Mouse (Mus musculus): ENCODE results near the gene Snrnp35. TPM values are rescaled to one million over a fixed set of nuclear protein-coding genes. Genes with fewer than 3 reads are reported as not detected.
"Not testable (repeated sequence)": the region's sequence is repeated elsewhere in the genome, so short reads cannot be mapped to it uniquely, and the experiment has no call there.

Snrnp35 gene
- polyA plus RNA-seq, 1 experiment from 2014 or later: 23.6 TPM

DNA sequence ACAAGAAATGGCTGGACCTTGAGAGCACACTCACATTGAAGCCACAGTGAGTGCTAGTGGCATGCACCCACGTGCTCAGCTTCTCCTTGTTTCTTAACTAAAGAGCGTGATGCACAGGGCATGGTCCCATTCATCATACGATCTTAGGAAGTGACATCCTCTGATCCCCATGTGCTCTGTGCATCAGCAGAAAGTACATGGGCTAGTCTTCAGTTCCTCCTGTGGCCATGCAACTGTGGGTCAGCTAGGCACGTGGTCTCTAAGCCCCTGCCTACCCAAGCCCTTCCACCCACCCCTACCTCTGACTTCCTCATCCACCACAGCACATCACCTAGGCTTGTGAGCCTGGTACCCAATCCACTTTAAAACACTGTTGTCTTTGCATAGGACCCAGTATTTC is 9.7 kb downstream of the Snrnp35 start:
- no peak overlapping the region for H3K27ac ChIP-seq
- H3K4me2 ChIP-seq: no peak overlapping the region
- no peak overlapping the region for H3K9ac ChIP-seq
- no peak overlapping the region for H3K4me3 ChIP-seq
- H3K4me1 ChIP-seq: no peaks in the 10 kb centered on the region
- H3K9me3 ChIP-seq: no peaks in the 10 kb centered on the region
- peaks cover 74% of the 10 kb centered on the region for H3K36me3 ChIP-seq
- no peak for ATAC-seq (ENCODE audit: insufficient number of reproducible peaks, low FRiP score, low TSS enrichment, low read depth)
- 89% methylated on average over 4 of the region's 4 CpGs for WGBS
- no peaks in the 10 kb centered on the region for H3K27me3 ChIP-seq

DNA sequence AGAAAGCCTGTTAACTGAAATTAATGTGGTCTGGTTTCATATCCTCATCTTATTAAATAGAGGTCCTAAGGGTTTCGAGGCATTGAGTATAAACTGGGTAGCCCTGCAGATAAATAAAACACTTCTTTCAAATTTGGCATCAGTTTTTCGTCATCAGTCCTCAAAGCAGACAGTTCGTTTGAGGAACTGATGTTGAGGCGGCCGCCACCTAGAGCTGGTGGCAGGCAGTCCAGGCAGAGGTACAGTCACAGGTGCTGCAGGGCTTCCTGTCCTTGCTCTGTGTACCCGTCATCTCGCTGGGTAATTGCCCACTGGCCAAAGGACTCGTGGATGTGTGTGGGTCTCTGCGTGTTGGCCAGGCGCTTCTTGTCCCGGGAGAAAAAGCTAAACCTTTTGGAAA is 10.5 kb downstream of the Snrnp35 start:
- H3K36me3 ChIP-seq: peaks cover 82% of the 10 kb centered on the region

DNA sequence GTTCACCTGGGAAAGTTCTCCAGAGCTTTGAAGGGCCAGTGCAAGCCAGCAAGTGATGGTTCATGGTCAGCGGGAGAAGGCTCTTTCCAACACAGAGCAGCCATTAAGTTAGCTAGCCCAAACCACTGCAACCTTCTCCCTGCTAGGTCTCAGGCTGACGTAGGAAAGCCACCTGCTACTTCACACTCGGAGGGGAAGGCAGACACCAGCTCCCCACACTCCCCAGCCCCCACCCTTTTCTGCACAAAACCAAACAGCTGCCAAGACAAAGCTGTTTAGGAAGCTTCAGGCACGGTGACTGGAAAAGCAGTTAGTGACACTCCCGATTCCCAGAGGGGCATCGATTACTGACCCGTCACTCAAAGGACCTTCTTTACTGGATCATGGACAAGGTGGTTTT is 12.6 kb downstream of the Snrnp35 start:
- WGBS: 76% methylated on average over 7 of the region's 7 CpGs
- H3K9me3 ChIP-seq: no peaks in the 10 kb centered on the region
- H3K36me3 ChIP-seq: peaks cover 86% of the 10 kb centered on the region
- H3K9ac ChIP-seq: no peak overlapping the region
- no peaks in the 10 kb centered on the region for H3K4me1 ChIP-seq
- ATAC-seq (ENCODE audit: insufficient number of reproducible peaks, low FRiP score, low TSS enrichment, low read depth): no peak
- H3K27ac ChIP-seq: no peak overlapping the region
- H3K4me2 ChIP-seq: no peak overlapping the region
- H3K27me3 ChIP-seq: no peaks in the 10 kb centered on the region
- no peak overlapping the region for H3K4me3 ChIP-seq

More for the DNA sequence above, 10.5 kb downstream of the Snrnp35 start:
- H3K4me2 ChIP-seq: no peak overlapping the region
- 81% methylated on average over 11 of the region's 11 CpGs for WGBS
- H3K27ac ChIP-seq: no peak overlapping the region
- H3K4me3 ChIP-seq: no peak overlapping the region
- H3K9me3 ChIP-seq: no peaks in the 10 kb centered on the region
- H3K27me3 ChIP-seq: no peaks in the 10 kb centered on the region
- H3K9ac ChIP-seq: no peak overlapping the region
- no peak for ATAC-seq (ENCODE audit: insufficient number of reproducible peaks, low FRiP score, low TSS enrichment, low read depth)
- no peaks in the 10 kb centered on the region for H3K4me1 ChIP-seq

DNA sequence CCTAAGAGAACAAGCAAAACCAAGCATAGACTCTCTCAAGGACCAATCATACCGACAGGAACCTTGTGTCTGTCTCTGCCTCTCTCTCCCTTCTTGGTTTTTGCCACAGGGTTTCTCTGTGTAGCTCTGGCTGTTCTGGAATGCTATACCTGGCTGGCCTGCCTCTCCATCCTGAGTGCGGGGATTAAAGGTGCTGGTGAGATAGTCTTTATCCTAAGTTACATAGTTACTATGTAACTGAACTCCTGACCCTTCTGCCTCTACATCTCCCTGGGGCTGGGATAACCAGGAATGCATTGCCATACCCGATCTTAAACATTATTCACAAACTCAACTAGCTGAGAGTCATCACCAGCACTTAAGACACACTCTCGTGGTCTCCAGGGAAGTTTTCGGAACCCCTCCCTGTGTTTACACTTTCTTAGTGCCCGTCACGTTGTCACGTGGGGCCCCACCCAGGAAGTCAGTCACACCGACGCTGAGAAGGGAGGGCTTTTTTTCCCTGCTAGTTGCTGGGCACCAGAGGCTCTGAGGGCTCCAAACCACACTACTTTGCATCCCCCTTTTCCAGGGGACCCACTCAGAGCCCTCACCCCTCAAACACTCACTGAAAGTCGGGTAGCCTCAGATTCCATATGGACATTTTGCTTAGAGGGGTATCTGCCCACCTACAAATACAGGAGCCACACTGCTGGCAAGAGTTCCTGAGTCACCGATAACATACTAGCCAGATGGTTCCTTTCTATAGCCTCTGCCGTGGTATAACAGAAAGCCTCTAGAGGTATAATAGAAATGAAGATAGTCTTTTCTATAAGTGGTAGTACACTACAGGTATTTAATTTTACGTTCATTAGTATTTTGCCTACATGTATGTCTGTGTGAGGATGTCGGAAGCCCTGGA is 13.9 kb downstream of the Snrnp35 start:
- H3K36me3 ChIP-seq: peaks cover 86% of the 10 kb centered on the region
- no peaks in the 10 kb centered on the region for H3K4me1 ChIP-seq
- 71% methylated on average over 15 of the region's 15 CpGs for WGBS
- ATAC-seq (ENCODE audit: insufficient number of reproducible peaks, low FRiP score, low TSS enrichment, low read depth): no peak
- H3K27me3 ChIP-seq: no peaks in the 10 kb centered on the region
- H3K9me3 ChIP-seq: no peaks in the 10 kb centered on the region
- H3K9ac ChIP-seq: no peak overlapping the region
- H3K4me2 ChIP-seq: no peak overlapping the region
- no peak overlapping the region for H3K4me3 ChIP-seq
- H3K27ac ChIP-seq: no peak overlapping the region

DNA sequence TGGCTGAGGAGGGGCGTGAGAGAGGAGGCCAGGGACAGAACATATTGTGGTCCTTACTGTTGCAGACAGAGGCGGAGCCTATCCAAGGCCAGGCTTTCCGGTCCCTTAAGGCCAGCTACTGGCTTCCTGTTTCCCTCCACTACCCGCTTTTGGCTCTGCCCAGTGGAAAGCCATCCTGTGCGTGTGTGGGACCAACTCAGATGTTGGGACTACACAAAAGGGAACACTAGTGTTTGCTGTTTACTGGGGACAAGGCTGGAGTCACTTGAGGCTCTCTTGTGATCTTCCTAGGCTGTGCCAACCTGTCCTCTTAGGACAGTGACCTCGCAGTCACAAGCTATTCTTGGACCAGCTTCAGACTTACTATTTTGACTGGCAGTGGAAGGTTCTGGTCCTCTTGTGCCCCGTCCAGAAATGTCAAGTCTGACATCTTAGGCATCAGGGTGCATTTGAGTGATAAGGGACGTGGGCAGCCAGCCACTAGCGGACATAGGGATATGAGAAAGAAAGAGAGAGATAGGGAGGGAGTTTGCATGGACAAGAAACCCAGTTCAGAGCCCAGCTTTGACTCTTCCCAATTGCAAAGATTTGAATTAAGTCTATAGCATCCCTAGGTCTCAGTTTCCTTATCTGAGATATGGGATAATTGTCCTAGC is 15.4 kb downstream of the Snrnp35 start:
- ATAC-seq (ENCODE audit: insufficient number of reproducible peaks, low FRiP score, low TSS enrichment, low read depth): no peak
- Histone ChIP-seq H3K4me1 (no peaks in the 10 kb centered on the region), H3K36me3 (peaks cover 86% of the 10 kb centered on the region), H3K27ac (peak overlapping the region; percentile 30; the same call in 1 of the 2 replicates), H3K4me3 (no peak overlapping the region), H3K4me2 (no peak overlapping the region), H3K9me3 (no peaks in the 10 kb centered on the region), H3K9ac (no peak overlapping the region), H3K27me3 (no peaks in the 10 kb centered on the region)
- 68% methylated on average over 9 of the region's 9 CpGs for WGBS

DNA sequence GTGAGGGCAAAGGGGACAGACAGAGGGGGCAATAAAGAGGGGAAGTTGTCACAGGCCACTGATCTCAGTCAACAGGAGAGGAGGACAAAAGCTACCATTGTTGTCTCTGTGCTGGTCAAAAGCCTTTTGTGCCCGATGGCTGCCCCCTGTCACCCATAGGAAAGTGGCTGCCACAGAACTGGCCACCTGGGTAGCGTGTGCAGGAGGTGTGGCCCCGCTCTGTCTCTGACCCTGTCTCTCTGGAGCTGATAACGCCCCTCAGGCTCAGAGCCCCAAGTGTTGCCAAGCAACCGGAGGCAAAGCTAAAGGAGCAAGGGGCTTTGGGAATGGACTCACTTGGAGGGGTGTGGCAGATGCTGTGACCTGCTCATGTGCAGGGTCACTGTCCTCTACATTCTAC is 16.1 kb downstream of the Snrnp35 start:
- Histone ChIP-seq H3K4me2 (no peak overlapping the region), H3K27me3 (no peaks in the 10 kb centered on the region), H3K27ac (no peak overlapping the region), H3K9ac (no peak overlapping the region), H3K4me1 (no peaks in the 10 kb centered on the region), H3K36me3 (peaks cover 86% of the 10 kb centered on the region), H3K9me3 (no peaks in the 10 kb centered on the region), H3K4me3 (no peak overlapping the region)
- WGBS: 68% methylated on average over 5 of the region's 5 CpGs
- no peak for ATAC-seq (ENCODE audit: insufficient number of reproducible peaks, low FRiP score, low TSS enrichment, low read depth)

DNA sequence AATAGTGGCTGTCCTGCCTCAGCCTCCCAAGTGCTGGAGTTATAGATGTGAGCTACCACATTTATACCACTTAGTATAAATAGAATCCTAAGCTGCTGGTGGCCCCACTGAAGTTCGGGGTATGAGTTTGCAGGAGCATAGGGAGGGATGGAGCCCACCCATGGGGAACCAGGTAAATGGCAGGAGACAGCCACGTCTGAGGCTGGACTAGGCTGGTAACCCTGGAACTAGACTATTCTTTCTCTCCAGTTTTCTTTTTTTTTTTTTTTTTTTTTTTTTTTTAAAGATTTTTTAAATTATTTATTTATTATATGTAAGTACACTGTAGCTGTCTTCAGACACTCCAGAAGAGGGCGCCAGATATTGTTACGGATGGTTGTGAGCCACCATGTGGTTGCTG is 17.1 kb downstream of the Snrnp35 start:
- H3K9ac ChIP-seq; ATAC-seq (ENCODE audit: insufficient number of reproducible peaks, low FRiP score, low TSS enrichment, low read depth); H3K27me3 ChIP-seq; H3K4me1 ChIP-seq; H3K4me2 ChIP-seq; H3K4me3 ChIP-seq; H3K27ac ChIP-seq; H3K9me3 ChIP-seq: not testable (repeated sequence)
- peaks cover 80% of the 10 kb centered on the region for H3K36me3 ChIP-seq
- 79% methylated on average over 4 of the region's 4 CpGs for WGBS

DNA sequence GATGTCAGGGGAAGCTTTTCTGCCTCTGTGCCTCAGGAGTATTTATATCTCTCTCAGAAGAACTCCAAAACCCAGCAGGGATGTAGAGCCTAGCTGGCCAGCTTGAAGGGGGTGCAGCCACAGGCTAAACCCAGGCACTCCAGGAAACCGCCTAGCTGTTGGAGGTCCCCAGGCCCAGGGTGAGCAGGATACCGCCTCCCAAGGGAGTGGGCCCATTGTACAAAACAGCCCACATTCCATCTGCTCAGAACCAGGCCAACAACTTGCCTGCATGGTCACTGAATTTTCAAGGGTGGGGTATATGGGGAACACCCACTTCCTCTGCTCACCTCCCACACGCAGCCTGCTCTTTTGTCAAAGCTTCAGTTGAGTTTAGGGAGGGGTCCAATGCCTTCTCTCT is 17.6 kb downstream of the Snrnp35 start:
- Histone ChIP-seq H3K4me1 (no peaks in the 10 kb centered on the region), H3K36me3 (peaks cover 80% of the 10 kb centered on the region), H3K27me3 (no peaks in the 10 kb centered on the region), H3K4me3 (no peak overlapping the region), H3K9me3 (no peaks in the 10 kb centered on the region), H3K27ac (no peak overlapping the region), H3K4me2 (no peak overlapping the region), H3K9ac (no peak overlapping the region)
- WGBS: 96% methylated on average over 3 of the region's 3 CpGs
- ATAC-seq (ENCODE audit: insufficient number of reproducible peaks, low FRiP score, low TSS enrichment, low read depth): no peak

DNA sequence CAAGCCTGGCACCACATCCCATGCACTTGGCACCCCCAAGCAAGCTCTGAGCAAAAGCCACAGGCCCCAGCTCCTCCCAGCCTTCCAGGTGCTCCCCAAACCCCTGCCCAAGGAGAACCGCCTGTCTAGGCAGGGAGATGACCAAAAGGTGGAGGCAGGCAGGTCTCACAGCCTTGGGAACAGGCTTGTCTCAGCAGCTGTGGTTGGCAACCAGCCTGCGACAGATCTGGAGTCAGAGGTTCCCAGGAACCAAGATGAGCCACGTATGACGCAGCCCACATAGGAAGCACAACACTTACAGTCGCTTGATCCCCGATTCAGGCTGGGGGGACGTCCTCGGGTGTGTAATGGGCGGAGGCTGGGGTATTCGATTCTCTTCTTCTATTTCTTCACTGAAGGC is 18.6 kb downstream of the Snrnp35 start:
- H3K4me1 ChIP-seq: no peaks in the 10 kb centered on the region
- ATAC-seq (ENCODE audit: insufficient number of reproducible peaks, low FRiP score, low TSS enrichment, low read depth): no peak
- 87% methylated on average over 10 of the region's 10 CpGs for WGBS
- no peaks in the 10 kb centered on the region for H3K9me3 ChIP-seq
- no peak overlapping the region for H3K27ac ChIP-seq
- H3K36me3 ChIP-seq: peaks cover 77% of the 10 kb centered on the region
- H3K9ac ChIP-seq: no peak overlapping the region
- no peaks in the 10 kb centered on the region for H3K27me3 ChIP-seq
- no peak overlapping the region for H3K4me2 ChIP-seq
- H3K4me3 ChIP-seq: no peak overlapping the region

DNA sequence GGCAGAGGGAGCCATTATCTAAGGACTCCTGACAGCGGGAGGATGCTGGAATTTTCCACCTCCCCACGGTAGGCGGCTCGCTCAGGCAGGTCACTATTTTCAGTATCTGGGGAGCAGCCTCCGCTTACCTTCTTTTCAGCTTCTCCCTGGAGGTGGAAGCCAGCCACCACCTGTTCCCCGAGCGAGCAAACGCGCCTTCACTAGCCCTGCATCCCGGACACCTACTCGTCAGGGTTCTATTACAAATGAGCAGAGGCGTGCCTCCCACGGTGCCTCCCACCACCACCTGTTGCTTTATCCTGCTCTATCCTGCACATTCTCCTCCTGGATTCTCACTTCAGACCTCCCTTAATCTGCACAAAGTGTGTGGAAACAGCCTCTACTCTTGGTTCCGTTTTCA is 20.8 kb downstream of the Snrnp35 start:
- Histone ChIP-seq H3K9me3 (no peaks in the 10 kb centered on the region), H3K36me3 (peaks cover 67% of the 10 kb centered on the region), H3K27ac (no peak overlapping the region), H3K9ac (no peak overlapping the region), H3K4me3 (no peak overlapping the region), H3K4me2 (no peak overlapping the region), H3K4me1 (peaks cover 3% of the 10 kb centered on the region; the same call in 1 of the 2 replicates), H3K27me3 (no peaks in the 10 kb centered on the region)
- 65% methylated on average over 14 of the region's 14 CpGs for WGBS
- no peak for ATAC-seq (ENCODE audit: insufficient number of reproducible peaks, low FRiP score, low TSS enrichment, low read depth)

DNA sequence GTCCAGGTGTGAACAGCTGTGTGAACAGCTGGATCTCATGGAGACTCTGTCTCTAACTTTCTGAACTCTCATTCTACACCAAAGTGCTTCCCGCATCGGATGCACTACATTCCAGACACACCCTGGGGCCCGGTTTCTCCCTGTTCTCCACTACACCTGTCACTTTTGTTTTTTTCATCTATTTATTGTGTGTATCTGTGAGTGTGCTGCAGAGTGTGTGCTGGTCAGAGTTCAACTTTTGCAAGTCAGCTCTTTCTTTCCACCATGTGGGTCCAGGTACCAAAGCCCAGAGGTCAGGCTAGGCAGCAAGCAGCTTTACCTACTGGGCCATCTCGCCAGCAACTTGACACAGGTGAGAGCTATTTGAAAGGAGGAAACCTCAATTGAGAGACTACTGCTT is 22.3 kb downstream of the Snrnp35 start:
- H3K36me3 ChIP-seq: peaks cover 62% of the 10 kb centered on the region
- no peak overlapping the region for H3K27ac ChIP-seq
- no peaks in the 10 kb centered on the region for H3K9me3 ChIP-seq
- H3K4me2 ChIP-seq: no peak overlapping the region
- H3K4me1 ChIP-seq: peaks cover 6% of the 10 kb centered on the region; the same call in 1 of the 2 replicates
- no peaks in the 10 kb centered on the region for H3K27me3 ChIP-seq
- ATAC-seq (ENCODE audit: insufficient number of reproducible peaks, low FRiP score, low TSS enrichment, low read depth): no peak
- WGBS: 83% methylated on average over 4 of the region's 4 CpGs
- no peak overlapping the region for H3K9ac ChIP-seq
- no peak overlapping the region for H3K4me3 ChIP-seq

DNA sequence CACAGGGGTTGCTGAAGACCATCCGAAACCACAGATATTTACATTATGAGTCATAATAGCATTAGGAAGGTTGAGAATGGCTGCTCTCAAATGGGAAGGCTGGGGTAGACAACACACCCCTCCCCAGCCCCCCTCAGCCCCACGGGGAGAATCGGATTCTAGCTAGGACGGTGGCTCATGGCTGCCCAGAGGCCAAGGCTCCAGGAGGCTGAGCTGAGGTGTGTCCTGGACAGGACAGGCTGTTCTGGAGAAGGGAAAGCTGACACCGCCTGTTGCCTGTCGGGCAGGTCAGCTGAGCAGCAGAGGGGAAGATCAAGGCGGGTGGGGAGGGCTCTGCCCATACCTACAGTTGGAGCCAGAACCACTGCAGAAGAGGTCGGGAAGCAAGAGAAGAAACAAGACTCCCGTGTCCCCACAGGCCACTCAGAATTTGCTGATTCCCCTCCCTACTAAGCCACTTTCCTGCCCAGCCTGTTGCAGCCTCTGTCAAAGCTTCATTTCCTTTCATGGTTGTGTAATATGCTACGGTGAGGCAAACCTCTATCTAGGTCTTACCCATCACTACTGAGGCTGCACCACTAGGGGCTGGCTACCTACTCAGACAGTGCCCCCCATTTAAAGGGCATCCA is 23.9 kb downstream of the Snrnp35 start:
- Histone ChIP-seq H3K4me1 (peaks cover 9% of the 10 kb centered on the region; the same call in 1 of the 2 replicates), H3K9ac (no peak overlapping the region), H3K36me3 (peaks cover 60% of the 10 kb centered on the region), H3K4me2 (no peak overlapping the region), H3K4me3 (no peak overlapping the region), H3K27me3 (no peaks in the 10 kb centered on the region), H3K27ac (0 out of 2 replicates have a peak overlapping the region, but pooled peaks have one; percentile 4), H3K9me3 (no peaks in the 10 kb centered on the region)
- 44% methylated on average over 10 of the region's 10 CpGs for WGBS
- ATAC-seq (ENCODE audit: insufficient number of reproducible peaks, low FRiP score, low TSS enrichment, low read depth): no peak

All from limb, embryonic 15.5 days (tissue).